Mouse (Mus musculus): ENCODE data around the gene D5Ertd579e. TPM values are rescaled to one million over a fixed set of nuclear protein-coding genes. Genes with fewer than 3 reads are reported as not detected.

Gene D5Ertd579e
- total RNA-seq, 2 experiments from 2014 or later: 89.0 to 98.6 TPM

- no peak for DNase-seq (ENCODE audit: low spot score in 2 of 2)
Measured at GRCm38 (mm10) chr5:36720710-36721375, 25.0 kb upstream of the D5Ertd579e start.

DNA sequence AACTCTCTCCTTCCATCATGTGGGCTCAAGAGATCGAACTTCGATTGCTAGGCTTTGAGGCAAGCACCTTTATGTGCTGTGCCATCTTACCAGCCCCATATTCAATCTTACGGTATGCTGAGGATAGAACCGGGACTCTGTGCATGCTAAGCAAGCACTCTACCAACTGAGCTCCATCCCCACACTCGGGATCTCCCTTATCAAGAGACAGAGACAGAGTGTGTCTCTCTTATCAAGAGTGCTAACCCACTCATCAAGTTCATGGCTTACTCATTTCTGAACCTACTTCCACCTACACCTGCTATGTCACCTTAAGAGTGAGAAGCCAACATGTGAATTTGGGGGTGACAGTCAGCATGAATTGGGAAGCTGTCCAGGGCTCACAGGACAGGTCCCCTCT is 24.4 kb upstream of the D5Ertd579e start:
- no peak for DNase-seq (ENCODE audit: low spot score in 2 of 2)

DNA sequence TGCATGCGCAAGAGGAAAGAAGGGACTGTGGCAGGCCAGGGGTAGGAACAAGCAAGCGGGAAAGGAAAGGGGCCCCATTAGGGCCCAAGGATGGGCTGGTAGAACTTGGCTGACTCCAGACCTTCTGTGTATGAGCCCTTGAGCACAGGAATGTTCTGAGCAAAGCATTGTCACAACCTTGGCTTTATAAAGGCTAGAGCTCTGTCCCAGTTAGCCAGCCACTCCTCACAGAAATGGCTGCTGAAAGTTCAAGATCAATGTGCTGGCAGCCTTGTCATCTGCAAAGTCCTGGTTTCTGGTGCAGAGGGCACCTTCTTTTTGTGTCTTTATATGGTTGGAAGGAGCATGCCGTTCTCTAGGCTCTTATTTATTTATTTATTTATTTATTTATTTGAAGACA is 23.8 kb upstream of the D5Ertd579e start:
- no peak for DNase-seq (ENCODE audit: low spot score in 2 of 2)

- DNase-seq (ENCODE audit: low spot score in 2 of 2): no peak
Measured at GRCm38 (mm10) chr5:36719135-36719534, 23.3 kb upstream of the D5Ertd579e start.

GRCm38 (mm10) chr5:36717889-36718288 is 22.1 kb upstream of the D5Ertd579e start:
- DNase-seq (ENCODE audit: low spot score in 2 of 2): no peak

- DNase-seq (ENCODE audit: low spot score in 2 of 2): no peak
Measured at GRCm38 (mm10) chr5:36716816-36717215, 21.0 kb upstream of the D5Ertd579e start.

DNA sequence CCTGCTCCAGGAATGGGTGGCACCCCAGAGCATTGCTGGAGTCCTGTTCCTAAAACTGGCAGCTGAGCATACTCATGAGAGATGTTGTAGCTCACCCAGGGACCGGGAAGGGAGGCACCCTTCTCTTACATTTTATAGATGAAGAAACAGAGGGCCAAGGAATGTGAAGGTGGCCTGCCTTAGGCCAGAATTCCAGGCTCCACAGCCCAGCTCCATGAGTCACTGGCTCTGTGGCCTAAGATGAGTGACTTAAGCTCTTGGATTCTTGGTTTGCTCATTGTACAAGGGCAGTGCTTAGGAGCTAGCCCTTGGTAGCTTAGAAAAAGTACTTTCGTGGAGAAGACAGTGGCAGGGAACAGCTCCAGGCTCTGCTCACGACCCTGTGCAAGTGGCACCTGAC is 19.0 kb upstream of the D5Ertd579e start:
- DNase-seq (ENCODE audit: low spot score in 2 of 2): no peak

GRCm38 (mm10) chr5:36713693-36714092 is 17.9 kb upstream of the D5Ertd579e start:
- no peak for DNase-seq (ENCODE audit: low spot score in 2 of 2)

- peak in 1 of 2 experiments; percentile 25 for DNase-seq (ENCODE audit: low spot score in 2 of 2)
Measured at GRCm38 (mm10) chr5:36712553-36713534, 17.0 kb upstream of the D5Ertd579e start.

DNA sequence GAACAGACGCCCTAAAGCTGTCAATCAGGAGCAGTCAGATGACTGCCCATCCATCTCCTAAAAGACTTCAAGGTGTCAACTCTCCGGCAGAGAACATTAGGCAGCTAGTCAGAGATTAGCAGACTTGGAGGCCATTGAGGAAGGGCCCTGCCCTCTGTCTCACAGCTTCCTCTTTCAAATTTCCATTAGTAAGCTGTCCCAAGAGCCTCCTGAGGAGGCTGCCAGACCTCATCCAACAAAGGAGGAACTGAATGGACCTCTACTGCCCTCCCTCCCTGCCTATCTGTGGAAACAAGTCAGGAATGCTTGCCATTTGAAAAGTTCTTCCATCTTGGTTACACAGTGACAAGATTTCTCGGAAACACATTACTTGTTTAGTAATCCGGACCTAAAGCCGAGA is 16.0 kb upstream of the D5Ertd579e start:
- no peak for DNase-seq (ENCODE audit: low spot score in 2 of 2)

GRCm38 (mm10) chr5:36705792-36706191 is 10.0 kb upstream of the D5Ertd579e start:
- no peak for DNase-seq (ENCODE audit: low spot score in 2 of 2)

- no peak for DNase-seq (ENCODE audit: low spot score in 2 of 2)
Measured at GRCm38 (mm10) chr5:36705390-36705789, 9.6 kb upstream of the D5Ertd579e start.

GRCm38 (mm10) chr5:36704684-36705083 is 8.9 kb upstream of the D5Ertd579e start:
- no peak for DNase-seq (ENCODE audit: low spot score in 2 of 2)

- DNase-seq (ENCODE audit: low spot score in 2 of 2): no peak
Measured at GRCm38 (mm10) chr5:36700939-36701620, 5.3 kb upstream of the D5Ertd579e start.

DNA sequence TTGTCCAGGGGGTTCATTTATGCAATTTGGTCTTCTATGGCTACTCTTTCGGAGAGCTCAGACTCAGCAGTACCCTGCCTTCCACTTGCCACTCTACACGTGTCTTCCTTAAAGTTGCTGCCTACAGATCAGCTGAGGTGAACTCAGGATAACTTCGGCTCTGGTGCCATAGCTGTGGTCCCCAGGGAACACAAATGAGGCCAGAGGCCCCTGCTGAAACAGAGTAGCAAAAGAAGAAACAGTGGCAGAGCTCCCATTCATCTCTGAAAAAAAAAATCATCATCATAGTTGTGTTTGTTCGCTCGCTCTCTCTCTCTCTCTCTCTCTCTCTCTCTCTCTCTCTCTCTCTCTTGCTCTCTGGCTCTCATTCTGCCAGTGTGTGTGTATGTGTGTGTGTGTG is 2.9 kb upstream of the D5Ertd579e start:
- DNase-seq (ENCODE audit: low spot score in 2 of 2): no peak

DNA sequence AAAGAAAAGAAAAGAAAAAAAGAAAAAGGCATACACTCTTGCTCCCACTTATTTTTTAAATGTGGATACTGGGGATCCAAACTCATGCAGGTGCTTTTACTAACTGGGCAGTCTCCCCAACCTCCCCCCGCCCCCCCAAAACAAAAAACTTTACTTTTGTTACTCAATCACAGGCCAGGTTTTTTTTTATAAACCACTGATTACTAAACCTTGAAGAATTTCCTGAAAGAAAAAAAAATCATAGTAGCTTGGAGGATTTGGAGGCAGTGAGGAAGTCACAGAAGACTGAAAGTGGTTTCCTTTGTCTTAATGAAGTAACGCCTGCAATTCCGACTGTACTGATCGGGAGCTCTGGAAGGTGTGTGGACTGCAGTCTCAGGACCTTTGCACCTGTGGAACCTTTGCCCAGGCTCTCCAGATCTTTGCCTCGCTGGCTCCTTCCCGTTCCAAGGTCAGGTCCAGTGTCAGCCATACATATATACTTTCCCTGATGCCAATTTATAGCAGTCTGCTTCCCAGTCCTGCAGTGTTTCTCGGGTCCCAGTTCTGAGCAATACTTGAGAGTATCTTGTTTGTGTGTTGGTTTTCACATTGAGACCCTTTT is 2.3 kb upstream of the D5Ertd579e start:
- DNase-seq (ENCODE audit: low spot score in 2 of 2): no peak

GRCm38 (mm10) chr5:36696504-36697300 is 878 bp upstream of the D5Ertd579e start:
- DNase-seq (ENCODE audit: low spot score in 2 of 2): no peak

DNA sequence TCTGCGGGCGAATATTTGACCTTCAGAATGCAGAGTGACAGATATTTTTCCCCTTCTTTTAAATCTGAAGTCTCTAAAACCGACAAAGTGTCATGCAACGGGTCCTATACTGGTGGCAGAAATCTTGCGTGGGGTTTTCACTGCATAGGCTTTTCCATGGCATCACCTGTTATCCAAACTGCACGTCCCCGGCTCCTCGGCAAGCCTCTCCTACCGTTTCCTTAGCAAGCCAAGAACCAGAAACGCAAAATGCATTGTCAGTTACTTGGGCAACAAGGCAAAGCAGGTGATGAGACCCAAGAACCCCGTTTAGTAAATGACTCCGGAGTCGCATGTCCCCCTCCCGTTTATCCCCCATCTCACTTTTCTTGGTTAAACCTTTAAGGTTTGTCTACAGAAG is 819 bp downstream of the D5Ertd579e start:
- no peak for DNase-seq (ENCODE audit: low spot score in 2 of 2)

GRCm38 (mm10) chr5:36693651-36694050 is 2.2 kb downstream of the D5Ertd579e start:
- no peak for DNase-seq (ENCODE audit: low spot score in 2 of 2)

- no peak for DNase-seq (ENCODE audit: low spot score in 2 of 2)
Measured at GRCm38 (mm10) chr5:36691423-36691822, 4.4 kb downstream of the D5Ertd579e start.
